Mouse (Mus musculus) splenic B cell, adult 2 months (primary cell): ENCODE data around the gene Tox2.

Source experiments
- DNase-seq: peaks from one replicate; pipeline ENCODE4 v3.0.0-alpha.2; 2011; ENCODE audit warnings: low read depth, low spot score
- H3K27me3 ChIP-seq: 2 replicates; pipeline ENCODE4 v1.6.1; 2012; ENCODE audit warnings: mild to moderate bottlenecking, low read length, moderate library complexity, mixed read lengths; ENCODE audit not compliant: control insufficient read depth, poor library complexity, insufficient read depth, severe bottlenecking
- H3K36me3 ChIP-seq: 2 replicates; pipeline ENCODE4 v1.6.1; 2012; ENCODE audit warnings: mild to moderate bottlenecking, low read length, moderate library complexity, mixed read lengths; ENCODE audit not compliant: control insufficient read depth, poor library complexity, insufficient read depth, severe bottlenecking

The Tox2 gene

GRCm38 (mm10) chr2:163347517-163348184 lies 144.7 kb downstream of the Tox2 start:
- no peaks in the 10 kb centered on the region for H3K36me3 ChIP-seq
- no peaks in the 10 kb centered on the region for H3K27me3 ChIP-seq
- DNase-seq, result no peak

GRCm38 (mm10) chr2:163348677-163349076 lies 145.8 kb downstream of the Tox2 start:
- Histone ChIP-seq H3K27me3 (no peaks in the 10 kb centered on the region), H3K36me3 (no peaks in the 10 kb centered on the region)
- DNase-seq, result no peak

GRCm38 (mm10) chr2:163349411-163349810 lies 146.5 kb downstream of the Tox2 start:
- Histone ChIP-seq H3K27me3 (no peaks in the 10 kb centered on the region), H3K36me3 (no peaks in the 10 kb centered on the region)
- DNase-seq, result no peak

GRCm38 (mm10) chr2:163350443-163350842 lies 147.5 kb downstream of the Tox2 start:
- no peaks in the 10 kb centered on the region for H3K27me3 ChIP-seq
- no peak for DNase-seq
- H3K36me3 ChIP-seq, result no peaks in the 10 kb centered on the region

- no peak for DNase-seq
- no peaks in the 10 kb centered on the region for H3K27me3 ChIP-seq
- no peaks in the 10 kb centered on the region for H3K36me3 ChIP-seq
These were observed 150.8 kb downstream of the Tox2 start for GRCm38 (mm10) chr2:163353731-163354130.

- no peaks in the 10 kb centered on the region for H3K36me3 ChIP-seq
- DNase-seq, result no peak
- H3K27me3 ChIP-seq, result no peaks in the 10 kb centered on the region
These were observed 152.7 kb downstream of the Tox2 start for GRCm38 (mm10) chr2:163355666-163356065.

GRCm38 (mm10) chr2:163356113-163356840 lies 153.4 kb downstream of the Tox2 start:
- Histone ChIP-seq H3K36me3 (no peaks in the 10 kb centered on the region), H3K27me3 (no peaks in the 10 kb centered on the region)
- DNase-seq, result no peak

- no peaks in the 10 kb centered on the region for H3K36me3 ChIP-seq
- no peaks in the 10 kb centered on the region for H3K27me3 ChIP-seq
- DNase-seq, result no peak
These were observed 155.7 kb downstream of the Tox2 start for GRCm38 (mm10) chr2:163358662-163359061.

- no peak for DNase-seq
- Histone ChIP-seq H3K36me3 (no peaks in the 10 kb centered on the region), H3K27me3 (no peaks in the 10 kb centered on the region)
These were observed 156.3 kb downstream of the Tox2 start for GRCm38 (mm10) chr2:163359253-163359652.

- no peak for DNase-seq
- H3K27me3 ChIP-seq, result no peaks in the 10 kb centered on the region
- no peaks in the 10 kb centered on the region for H3K36me3 ChIP-seq
These were observed 158.1 kb downstream of the Tox2 start for GRCm38 (mm10) chr2:163360858-163361623.

GRCm38 (mm10) chr2:163362940-163363921 lies 160.3 kb downstream of the Tox2 start:
- DNase-seq, result no peak
- Histone ChIP-seq H3K36me3 (no peaks in the 10 kb centered on the region), H3K27me3 (no peaks in the 10 kb centered on the region)

- DNase-seq, result no peak
- no peaks in the 10 kb centered on the region for H3K36me3 ChIP-seq
- H3K27me3 ChIP-seq, result no peaks in the 10 kb centered on the region
These were observed 162.0 kb downstream of the Tox2 start for GRCm38 (mm10) chr2:163364785-163365541.

GRCm38 (mm10) chr2:163370175-163370574 lies 167.2 kb downstream of the Tox2 start:
- Histone ChIP-seq H3K27me3 (no peaks in the 10 kb centered on the region), H3K36me3 (no peaks in the 10 kb centered on the region)
- no peak for DNase-seq

- Histone ChIP-seq H3K27me3 (no peaks in the 10 kb centered on the region), H3K36me3 (no peaks in the 10 kb centered on the region)
- no peak for DNase-seq
These were observed 169.7 kb downstream of the Tox2 start for GRCm38 (mm10) chr2:163372627-163373026.
